Mouse (Mus musculus) CH12.LX (cell line): ENCODE data around the gene Crip1.

Source experiments
- CTCF ChIP-seq, 2 experiments: IDR thresholded peaks in 1 of 2; conservative IDR thresholded peaks in 1 of 2; 2 replicates each; pipeline ENCODE4 v1.5.1; 2011 to 2012; ENCODE audit warnings: low read depth in 2 of 2, low read length in 2 of 2, improper control_type of control experiment in 1 of 2, inconsistent platforms in 1 of 2, mild to moderate bottlenecking in 1 of 2, moderate library complexity in 1 of 2
- E2F4 ChIP-seq: IDR thresholded peaks from 2 replicates; pipeline ENCODE4 v1.6.1; 2011; ENCODE audit warnings: low read depth, low read length, improper control_type of control experiment; ENCODE audit not compliant: insufficient replicate concordance
- MAFK ChIP-seq: IDR thresholded peaks from 2 replicates; pipeline ENCODE4 v1.6.1; 2011; ENCODE audit warnings: low read length, improper control_type of control experiment; ENCODE audit not compliant: insufficient replicate concordance
- MAX ChIP-seq: IDR thresholded peaks from 2 replicates; pipeline ENCODE4 v1.6.1; 2011; ENCODE audit warnings: low read length, improper control_type of control experiment
- MEF2A ChIP-seq: IDR thresholded peaks from 2 replicates; pipeline ENCODE4 v1.6.1; 2014; ENCODE audit warnings: low read depth, mild to moderate bottlenecking, inconsistent platforms, low read length, improper control_type of control experiment, borderline replicate concordance
- MYC ChIP-seq: IDR thresholded peaks from 2 replicates; pipeline ENCODE4 v1.6.1; 2011; ENCODE audit warnings: low read depth, mild to moderate bottlenecking, improper control_type of control experiment, low read length
- PAX5 ChIP-seq: IDR thresholded peaks from 2 replicates; pipeline ENCODE4 v1.6.1; 2012; ENCODE audit warnings: low read length, inconsistent platforms, mixed read lengths
- POLR2A ChIP-seq: IDR thresholded peaks from 2 replicates; pipeline ENCODE4 v1.6.1; 2011; ENCODE audit warnings: low read depth, mild to moderate bottlenecking, improper control_type of control experiment, low read length
- POLR2AphosphoS2 ChIP-seq: IDR thresholded peaks from 2 replicates; pipeline ENCODE4 v1.6.1; 2011; ENCODE audit warnings: low read depth, low read length, improper control_type of control experiment
- SMC3 ChIP-seq: IDR thresholded peaks from 2 replicates; pipeline ENCODE4 v1.6.1; 2011; ENCODE audit warnings: low read depth, low read length, improper control_type of control experiment
- USF1 ChIP-seq: IDR thresholded peaks from 2 replicates; pipeline ENCODE4 v1.6.1; 2014; ENCODE audit warnings: low read depth, mild to moderate bottlenecking, inconsistent platforms, low read length, improper control_type of control experiment
- USF2 ChIP-seq: conservative IDR thresholded peaks from 2 replicates; pipeline ENCODE4 v1.6.1; 2011; ENCODE audit warnings: low read depth, low read length, improper control_type of control experiment

- no peak for TF ChIP-seq MAX
- TF ChIP-seq CTCF (conservative IDR thresholded peaks at IDR 0.05 in 1 of 2, IDR thresholded peaks at IDR 0.05 in 1 of 2; ENCODE audit: low read depth in 2 of 2, low read length in 2 of 2): no peak
- no peak for TF ChIP-seq POLR2A
- no peak for TF ChIP-seq USF2
- TF ChIP-seq E2F4: no peak
- no peak for TF ChIP-seq SMC3
- TF ChIP-seq MAFK: no peak
- no peak for TF ChIP-seq MEF2A
- no peak for TF ChIP-seq POLR2AphosphoS2
- TF ChIP-seq PAX5: no peak
- no peak for TF ChIP-seq USF1
- no peak for TF ChIP-seq MYC
These were observed 49.1 kb upstream of the Crip1 start for GRCm38 (mm10) chr12:113097040-113097439.
